Mouse (Mus musculus) kidney, postnatal 4 days (tissue): ENCODE measurements around the gene Rad17.

Experiments
- DNase-seq, 2 experiments: peaks; one replicate each; pipeline ENCODE4 v3.0.0; 2021; ENCODE audit warnings: mixed read lengths in 2 of 2

The Rad17 gene

GRCm38 (mm10) chr13:100650550-100651438, at the start of gene Rad17, which contains the start of gene Ak6:
TSS of gene Rad17 (minus strand) at chr13:100651051.
TSS of gene Ak6 (plus strand) at chr13:100650979.
- peak; percentile 97 to 98 for DNase-seq

- no peak for DNase-seq
Measured at GRCm38 (mm10) chr13:100698866-100699265, 48.0 kb upstream of the Rad17 start.

- DNase-seq: no peak
Measured at GRCm38 (mm10) chr13:100697541-100697940, 46.7 kb upstream of the Rad17 start.

- no peak for DNase-seq
Measured at GRCm38 (mm10) chr13:100687513-100687912, 36.7 kb upstream of the Rad17 start.

GRCm38 (mm10) chr13:100684355-100684754, 33.5 kb upstream of the Rad17 start:
- no peak for DNase-seq

GRCm38 (mm10) chr13:100682837-100683236, 32.0 kb upstream of the Rad17 start:
- DNase-seq: no peak

GRCm38 (mm10) chr13:100681615-100682014, 30.8 kb upstream of the Rad17 start:
- no peak for DNase-seq

GRCm38 (mm10) chr13:100675936-100676635, 25.2 kb upstream of the Rad17 start:
- DNase-seq: no peak

GRCm38 (mm10) chr13:100670181-100670741, 19.4 kb upstream of the Rad17 start:
- DNase-seq: no peak

GRCm38 (mm10) chr13:100669291-100670022, 18.6 kb upstream of the Rad17 start, which contains the start of gene Ccdc125:
TSS of gene Ccdc125 (plus strand) at chr13:100669717.
- peak; percentile 63 to 74 for DNase-seq

- peak; percentile 70 to 72 for DNase-seq
Measured at GRCm38 (mm10) chr13:100659864-100660456, 9.1 kb upstream of the Rad17 start.

- DNase-seq: no peak
Measured at GRCm38 (mm10) chr13:100658091-100658490, 7.2 kb upstream of the Rad17 start.

GRCm38 (mm10) chr13:100651439-100652186, 762 bp upstream of the Rad17 start, which contains the start of gene Taf9:
TSS of gene Taf9 (plus strand) at chr13:100651579.
- DNase-seq: no peak

- no peak for DNase-seq
Measured at GRCm38 (mm10) chr13:100648223-100648622, 2.6 kb downstream of the Rad17 start.

GRCm38 (mm10) chr13:100642471-100643209, 8.2 kb downstream of the Rad17 start:
- DNase-seq: no peak

GRCm38 (mm10) chr13:100634106-100634691, 16.7 kb downstream of the Rad17 start:
- no peak for DNase-seq

- no peak for DNase-seq
Measured at GRCm38 (mm10) chr13:100622241-100622640, 28.6 kb downstream of the Rad17 start.

GRCm38 (mm10) chr13:100617583-100617982, 33.3 kb downstream of the Rad17 start:
- no peak for DNase-seq

- DNase-seq: peak; percentile 72 to 84
Measured at GRCm38 (mm10) chr13:100616181-100617087, 34.4 kb downstream of the Rad17 start, which contains the start of gene Marveld2. TSS of gene Marveld2 (minus strand) at chr13:100616971.
